19 mouse cellular contexts compared by ENCODE assay signal in genomic region chr12:96129870-96130454, GRCm38 (mm10).
DNase-seq lines count a peak whose midpoint lies in the region; ATAC-seq and TF ChIP-seq lines count a peak whose summit lies in the region.
"Had no signal": no experiment of that assay in that cellular context is flagged by ENCODE, and none has a peak within 500 bp of the region (broad histone marks: within the 10 kb centered on the region; RNA-seq: fewer than 3 reads in every experiment).

No protein-coding gene starts in this region.

- 45% methylated on average over 4 of the region's 4 CpGs for WGBS in midbrain, embryonic 10.5 days
- 25% methylated on average over 4 of the region's 4 CpGs for WGBS in midbrain, embryonic 16.5 days
- WGBS in hindbrain, postnatal 0 days: 32% methylated on average over 4 of the region's 4 CpGs
- 33% methylated on average over 4 of the region's 4 CpGs for whole genome bisulfite sequencing in midbrain, postnatal 0 days

- no peak overlapping the region for H3K27ac ChIP-seq in midbrain, embryonic 10.5 days (replicated peaks)
- no peak overlapping the region for H3K27ac ChIP-seq in midbrain, embryonic 16.5 days (ENCODE audit: low read length)
- no peak overlapping the region for H3K27ac ChIP-seq in hindbrain, postnatal 0 days
- H3K27ac ChIP-seq in midbrain, postnatal 0 days (ENCODE audit: low read depth, low read length): no peak overlapping the region
- H3K27ac ChIP-seq: layer of hippocampus, adult 2 months; liver, embryonic 15.5 days; macrophage had no signal

- H3K4me1 ChIP-seq in midbrain, embryonic 10.5 days: peaks cover 16% of the 10 kb centered on the region
- H3K4me1 ChIP-seq in midbrain, embryonic 16.5 days (ENCODE audit: control insufficient read depth, insufficient read depth, low read length): no peaks in the 10 kb centered on the region
- no peaks in the 10 kb centered on the region for H3K4me1 ChIP-seq in hindbrain, postnatal 0 days (ENCODE audit: insufficient read depth, low read length)
- H3K4me1 ChIP-seq in midbrain, postnatal 0 days (ENCODE audit: insufficient read depth, low read length): no peaks in the 10 kb centered on the region
- H3K4me1 ChIP-seq: heart, embryonic 12.5 days; liver, embryonic 15.5 days had no signal

- no peak for TF ChIP-seq CTCF in hindbrain, postnatal 0 days (IDR thresholded peaks at IDR 0.05; ENCODE audit: low read depth)
- no peak for TF ChIP-seq CTCF in midbrain, postnatal 0 days (IDR thresholded peaks at IDR 0.05)

- no peaks in the 10 kb centered on the region for H3K36me3 ChIP-seq in midbrain, embryonic 10.5 days
- no peaks in the 10 kb centered on the region for H3K36me3 ChIP-seq in midbrain, embryonic 16.5 days (ENCODE audit: control insufficient read depth, insufficient read depth, low read length)
- no peaks in the 10 kb centered on the region for H3K36me3 ChIP-seq in hindbrain, postnatal 0 days (ENCODE audit: insufficient read depth, low read length)
- no peaks in the 10 kb centered on the region for H3K36me3 ChIP-seq in midbrain, postnatal 0 days (ENCODE audit: insufficient read depth, low read length)
- H3K36me3 ChIP-seq: heart, embryonic 12.5 days; liver, embryonic 15.5 days had no signal

- H3K9ac ChIP-seq in midbrain, embryonic 16.5 days (ENCODE audit: low read depth, low read length): no peak overlapping the region
- no peak overlapping the region for H3K9ac ChIP-seq in hindbrain, postnatal 0 days (replicated peaks; ENCODE audit: low read length)
- no peak overlapping the region for H3K9ac ChIP-seq in midbrain, postnatal 0 days (replicated peaks; ENCODE audit: low read length, poor library complexity, severe bottlenecking)
- H3K9ac ChIP-seq: forebrain, postnatal 0 days; heart, embryonic 12.5 days; liver, embryonic 15.5 days had no signal

- H3K9me3 ChIP-seq in midbrain, embryonic 10.5 days (replicated peaks): no peaks in the 10 kb centered on the region
- no peaks in the 10 kb centered on the region for H3K9me3 ChIP-seq in midbrain, embryonic 16.5 days (replicated peaks; ENCODE audit: control insufficient read depth, low read length, poor library complexity, severe bottlenecking)
- H3K9me3 ChIP-seq in hindbrain, postnatal 0 days (ENCODE audit: low read length): no peaks in the 10 kb centered on the region
- H3K9me3 ChIP-seq in midbrain, postnatal 0 days (ENCODE audit: low read length): no peaks in the 10 kb centered on the region
- H3K9me3 ChIP-seq: heart, embryonic 12.5 days; liver, embryonic 15.5 days had no signal

- no peak overlapping the region for H3K4me2 ChIP-seq in midbrain, embryonic 16.5 days (ENCODE audit: low read length)
- no peak overlapping the region for H3K4me2 ChIP-seq in hindbrain, postnatal 0 days (ENCODE audit: low read depth, low read length)
- no peak overlapping the region for H3K4me2 ChIP-seq in midbrain, postnatal 0 days (ENCODE audit: low read depth, low read length, poor library complexity, severe bottlenecking)
- H3K4me2 ChIP-seq: heart, embryonic 12.5 days; liver, embryonic 15.5 days had no signal

- no peak; the same call in 1 of the 2 replicates for ATAC-seq in midbrain, embryonic 16.5 days
- no peak for ATAC-seq in hindbrain, postnatal 0 days
- peak; percentile 27; the same call in 1 of the 2 replicates for ATAC-seq in midbrain, postnatal 0 days (ENCODE audit: low FRiP score)
- ATAC-seq: forebrain, postnatal 0 days had no signal

- no peaks in the 10 kb centered on the region for H3K27me3 ChIP-seq in midbrain, embryonic 10.5 days (ENCODE audit: low read depth, poor library complexity, severe bottlenecking)
- no peaks in the 10 kb centered on the region for H3K27me3 ChIP-seq in midbrain, embryonic 16.5 days (ENCODE audit: control insufficient read depth, insufficient read depth, low read depth, low read length)
- H3K27me3 ChIP-seq in hindbrain, postnatal 0 days (ENCODE audit: insufficient read depth, low read length): no peaks in the 10 kb centered on the region
- no peaks in the 10 kb centered on the region for H3K27me3 ChIP-seq in midbrain, postnatal 0 days (ENCODE audit: insufficient read depth, low read length)
- H3K27me3 ChIP-seq: heart, embryonic 12.5 days; liver, embryonic 15.5 days had no signal

- DNase-seq in midbrain, embryonic 10.5 days (ENCODE audit: low spot score): peak; percentile 24
- DNase-seq in embryo, embryonic 11 days: peak; percentile 50
- peak; percentile 12 for DNase-seq in hindbrain, postnatal 0 days (ENCODE audit: low spot score)
- no peak for DNase-seq in midbrain, postnatal 0 days (ENCODE audit: low spot score)
- no peak for DNase-seq in ovary, adult 18-20 months (ENCODE audit: low spot score)
- no peak for DNase-seq in spleen, postnatal 36 days (ENCODE audit: low spot score in 2 of 2)
- DNase-seq in urinary bladder, postnatal 10 days (ENCODE audit: low spot score): no peak
- DNase-seq: adrenal gland, adult 8-10 months; cerebellum, adult 9-11 months; forebrain, postnatal 0 days; heart, postnatal 14 days; kidney, adult 2 months; kidney, postnatal 10 days; thymus, postnatal 4 days had no signal

- H3K4me3 ChIP-seq in midbrain, embryonic 10.5 days: no peak overlapping the region
- no peak overlapping the region for H3K4me3 ChIP-seq in midbrain, embryonic 16.5 days (ENCODE audit: low read depth, low read length)
- H3K4me3 ChIP-seq in hindbrain, postnatal 0 days (ENCODE audit: low read length): no peak overlapping the region
- H3K4me3 ChIP-seq in midbrain, postnatal 0 days (ENCODE audit: low read depth, low read length): no peak overlapping the region
- H3K4me3 ChIP-seq: heart, embryonic 12.5 days; layer of hippocampus, adult 2 months; liver, embryonic 15.5 days had no signal

Comparison
In these comparisons a context has a peak if more than half of its experiments do, and no peak if none do; other contexts are left out.
1. DNase-seq: peak in midbrain, embryonic 10.5 days (single experiment), embryo, embryonic 11 days (single experiment) and hindbrain, postnatal 0 days (single experiment); none in midbrain, postnatal 0 days (single experiment), ovary, adult 18-20 months (single experiment), spleen, postnatal 36 days (0 of 2) and urinary bladder, postnatal 10 days (single experiment).